23 mouse cellular contexts compared by ENCODE assay signal in genomic region chr19:53395805-53396204, GRCm38 (mm10). TPM values are rescaled to one million over a fixed set of nuclear protein-coding genes. Genes with fewer than 3 reads are reported as not detected.
A peak's percentile ranks its signal among the peaks of the same experiment; 100 is the strongest.
DNase-seq lines count a peak whose midpoint lies in the region; ATAC-seq and TF ChIP-seq lines count a peak whose summit lies in the region.
"Not testable (repeated sequence)": the region's sequence is repeated elsewhere in the genome, so short reads cannot be mapped to it uniquely, and the experiment has no call there.
"Had no signal": no experiment of that assay in that cellular context is flagged by ENCODE, and none has a peak within 500 bp of the region (broad histone marks: within the 10 kb centered on the region; RNA-seq: fewer than 3 reads in every experiment).

No protein-coding gene starts in this region.

- TF ChIP-seq POLR2A in CH12.LX (IDR thresholded peaks at IDR 0.05; ENCODE audit: low read depth, low read length); cerebellum, adult 2 months (IDR thresholded peaks at IDR 0.05; ENCODE audit: borderline replicate concordance, insufficient read depth, low read length): not testable (repeated sequence)

- peak overlapping the region; percentile 42 to 58 (median 44) for H3K4me3 ChIP-seq in CH12.LX (replicated peaks in 1 of 3; ENCODE audit: low read depth in 2 of 3, low read length in 2 of 3, poor library complexity in 1 of 3)
- not testable (repeated sequence) for H3K4me3 ChIP-seq in cerebellum, adult 2 months (replicated peaks; ENCODE audit: insufficient read depth, low read depth, low read length); heart, embryonic 12.5 days

- peak overlapping the region; percentile 74; the same call in 1 of the 2 replicates for H3K9ac ChIP-seq in CH12.LX (ENCODE audit: insufficient read depth, low read depth)
- H3K9ac ChIP-seq in heart, embryonic 12.5 days: 0 out of 2 replicates have a peak overlapping the region, but pooled peaks have one; percentile 2

- dilution Hi-C loops in CH12.LX (cut with MboI; ENCODE audit: extremely low pct_ligation_motif_present, extremely low pct_unique_long_range_greater_than_20kb, low sequenced_read_pairs): not testable (repeated sequence)

- H3K9me3 ChIP-seq in CH12.LX (replicated peaks; ENCODE audit: low read length); heart, embryonic 12.5 days (replicated peaks): not testable (repeated sequence)

- not testable (repeated sequence) for TF ChIP-seq RAD21 in CH12.LX (IDR thresholded peaks at IDR 0.05; ENCODE audit: low read depth, low read length)

- WGBS in cerebellum, adult 2 months: 36% methylated on average over 5 of the region's 5 CpGs
- WGBS in heart, embryonic 12.5 days: 59% methylated on average over 5 of the region's 5 CpGs

- ATAC-seq in heart, embryonic 12.5 days (ENCODE audit: insufficient number of reproducible peaks, low FRiP score): not testable (repeated sequence)

- not testable (repeated sequence) for TF ChIP-seq CTCF in CH12.LX (conservative IDR thresholded peaks at IDR 0.05 in 1 of 2, IDR thresholded peaks at IDR 0.05 in 1 of 2; ENCODE audit: low read depth in 2 of 2, low read length in 2 of 2); cerebellum, adult 2 months (IDR thresholded peaks at IDR 0.05; ENCODE audit: borderline replicate concordance, insufficient read depth, low read depth, low read length)

- H3K4me2 ChIP-seq in CH12.LX (ENCODE audit: insufficient read depth, low read depth, poor library complexity, severe bottlenecking): peak overlapping the region; percentile 86
- H3K4me2 ChIP-seq in heart, embryonic 12.5 days: not testable (repeated sequence)

- not testable (repeated sequence) for H3K79me2 ChIP-seq in CH12.LX (replicated peaks; ENCODE audit: control insufficient read depth, extremely low read depth, insufficient read depth, poor library complexity, severe bottlenecking)

- H3K4me1 ChIP-seq in CH12.LX (ENCODE audit: control insufficient read depth in 1 of 2, insufficient read depth in 2 of 2): peaks cover 25 to 68% of the 10 kb centered on the region in 2 experiments
- peaks cover 16% of the 10 kb centered on the region for H3K4me1 ChIP-seq in cerebellum, adult 2 months (ENCODE audit: control insufficient read depth, insufficient read depth, low read length)
- H3K4me1 ChIP-seq in heart, embryonic 12.5 days (replicated peaks): not testable (repeated sequence)

- TF ChIP-seq EP300 in CH12.LX (IDR thresholded peaks at IDR 0.05; ENCODE audit: low read length): not testable (repeated sequence)

- in situ Hi-C loops in CH12.LX (cut with MboI; ENCODE audit: low pct_ligation_motif_present, low pct_unique_long_range_greater_than_20kb, low sequenced_read_pairs): loop anchor here (10.0 to 25.0 kb wide), 2 partner anchors 189 to 366 kb away; partner anchors contain the start of gene Nutf2-ps1

- DNase-seq in 416B (ENCODE audit: low read depth): peak; percentile 69
- DNase-seq in B cell, adult 2 months: peak; percentile 24
- DNase-seq in CH12.LX (ENCODE audit: extremely low read depth): peak; percentile 75
- DNase-seq in cerebellum, adult 2 months: peak in 1 of 2 experiments; percentile 37
- peak; percentile 84 for DNase-seq in heart, adult 11 months
- DNase-seq in induced T-regulatory cell, adult 2 months (ENCODE audit: low read depth): peak; percentile 63
- DNase-seq in natural killer cell, adult 2 months (ENCODE audit: low spot score in 2 of 2): peak; percentile 79 to 89

- H3K36me3 ChIP-seq in CH12.LX (replicated peaks in 1 of 2; ENCODE audit: control insufficient read depth in 1 of 2, insufficient read depth in 1 of 2, low read length in 1 of 2): peaks cover 0 to 11% of the 10 kb centered on the region in 2 experiments
- H3K36me3 ChIP-seq in heart, embryonic 12.5 days: not testable (repeated sequence)

- H3K27ac ChIP-seq in CH12.LX (ENCODE audit: insufficient read depth, low read depth): peak overlapping the region; percentile 95
- H3K27ac ChIP-seq in cerebellum, adult 2 months (ENCODE audit: insufficient read depth, low read length): peak overlapping the region; percentile 69; the same call in 1 of the 2 replicates
- H3K27ac ChIP-seq in heart, embryonic 12.5 days (ENCODE audit: poor library complexity, severe bottlenecking): not testable (repeated sequence)

- H3K27me3 ChIP-seq in CH12.LX (replicated peaks); cerebellum, adult 2 months (ENCODE audit: control insufficient read depth, insufficient read depth, low read length); heart, embryonic 12.5 days (replicated peaks): not testable (repeated sequence)

TF ChIP-seq in CH12.LX, 34 proteins besides CTCF, POLR2A, EP300 and RAD21:
- peak; percentile 44 for TF ChIP-seq ETS1 (conservative IDR thresholded peaks at IDR 0.05; ENCODE audit: low read depth, low read length)
- TF ChIP-seq POLR2AphosphoS2 (IDR thresholded peaks at IDR 0.05; ENCODE audit: low read depth, low read length): 0 out of 2 replicates have a peak, but pooled peaks have one; percentile 20
- TF ChIP-seq MXI1 (IDR thresholded peaks at IDR 0.05; ENCODE audit: low read depth, low read length): peak; percentile 41; the same call in 1 of the 2 replicates
- TF ChIP-seq ZMIZ1 (IDR thresholded peaks at IDR 0.05; ENCODE audit: low read depth, low read length): peak; percentile 59
- TF ChIP-seq GABPA (IDR thresholded peaks at IDR 0.05; ENCODE audit: insufficient replicate concordance, low read depth, low read length): 0 out of 2 replicates have a peak, but pooled peaks have one; percentile 21
- TF ChIP-seq TBP (conservative IDR thresholded peaks at IDR 0.05; ENCODE audit: low read depth, low read length): peak; percentile 56
- peak; percentile 12; the same call in 1 of the 2 replicates for TF ChIP-seq ELF1 (IDR thresholded peaks at IDR 0.05; ENCODE audit: low read depth, low read length)
- 0 out of 2 replicates have a peak, but pooled peaks have one; percentile 29 for TF ChIP-seq MYC (IDR thresholded peaks at IDR 0.05; ENCODE audit: low read depth, low read length)

RNA-seq across cellular contexts. Expression of gene Smndc1, which starts 5.4 kb away (rescaled TPM):
- total RNA-seq in CH12.LX (2012; rRNA removed): 20.5 and 20.9 TPM in 2 replicates
- 41.1 and 41.3 TPM in 2 replicates for total RNA-seq in CH12.LX (2014; rRNA removed)
- 96.6 and 104 TPM in 2 replicates for polyA plus RNA-seq in CH12.LX (2012; ENCODE audit: insufficient read length, low read depth)
- polyA plus RNA-seq in cerebellum, adult 2 months (2012; rRNA removed): 24.6 and 26.1 TPM in 2 replicates
- 30.5 and 33.0 TPM in 2 replicates for polyA plus RNA-seq in heart, embryonic 12.5 days (2016; fragmentation: Nextera tagmentation; extraction: Ambion mirVana)

RNA-seq across cellular contexts. Expression of gene Gm10197, which starts 24.2 kb away (rescaled TPM):
- total RNA-seq in CH12.LX (2012; rRNA removed) (3.9 TPM in 1 of 2 replicates, not detected in the other), CH12.LX (2014; rRNA removed) (not detected in 2 replicates)
- 11.5 TPM in 1 of 2 replicates, not detected in the other for polyA plus RNA-seq in CH12.LX (2012; ENCODE audit: insufficient read length, low read depth)
- not detected in 2 replicates for polyA plus RNA-seq in cerebellum, adult 2 months (2012; rRNA removed)
- polyA plus RNA-seq in heart, embryonic 12.5 days (2016; fragmentation: Nextera tagmentation; extraction: Ambion mirVana): not detected in 2 replicates
- total RNA-seq: adrenal gland, adult 2 months; adrenal gland, postnatal 10 days; adrenal gland, postnatal 25 days; adrenal gland, postnatal 4 days; ES-E14; forebrain, postnatal 0 days had no signal
- polyA plus RNA-seq: adrenal gland, adult 2 months; brain, embryonic 14.5 days; C2C12; CD4-positive, CD25-positive, alpha-beta regulatory T cell, adult 4 months; cortical plate, adult 2 months; embryonic facial prominence, embryonic 12.5 days; embryonic facial prominence, embryonic 14.5 days; forebrain, embryonic 11.5 days; forebrain, embryonic 13.5 days; forebrain, embryonic 15.5 days; forebrain, postnatal 0 days had no signal
